Mouse (Mus musculus): Measurements from ENCODE around the gene Gm28047. TPM values are rescaled to one million over a fixed set of nuclear protein-coding genes. Genes with fewer than 3 reads are reported as not detected.

The Gm28047 gene
- polyA plus RNA-seq, 1 experiment = 7.3 TPM

DNA sequence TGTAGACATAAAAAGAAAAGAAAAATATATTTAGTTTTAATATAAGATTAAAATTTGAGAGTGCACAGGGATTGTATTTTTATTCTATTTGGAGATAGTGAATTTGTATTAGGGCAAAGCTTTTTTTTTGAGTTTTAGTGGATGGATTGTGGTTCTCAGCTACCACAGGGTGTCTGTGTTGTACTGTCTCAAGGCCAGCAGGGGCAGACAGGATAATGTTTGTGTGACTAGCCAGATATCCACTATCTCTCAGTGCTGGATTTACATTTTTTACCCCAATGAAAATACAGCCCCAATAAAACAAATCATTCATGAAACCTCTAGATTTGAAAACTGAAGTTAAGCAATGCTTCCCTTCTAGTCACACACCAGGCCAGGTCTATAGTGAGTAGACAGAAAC, 67.3 kb downstream of the Gm28047 start:
- Histone ChIP-seq H3K27ac (ENCODE audit: control insufficient read depth, insufficient read depth, low read depth, low read length, poor library complexity) (no peak overlapping the region), H3K4me1 (ENCODE audit: control insufficient read depth, insufficient read depth, low read length) (no peaks in the 10 kb centered on the region), H3K4me3 (replicated peaks; ENCODE audit: control insufficient read depth, low read depth, low read length) (no peak overlapping the region)
- no peak for TF ChIP-seq POLR2A (IDR thresholded peaks at IDR 0.05; ENCODE audit: borderline replicate concordance, control insufficient read depth, low read depth, low read length)
- no peak for TF ChIP-seq CTCF (IDR thresholded peaks at IDR 0.05; ENCODE audit: control insufficient read depth, insufficient read depth, low read length)

DNA sequence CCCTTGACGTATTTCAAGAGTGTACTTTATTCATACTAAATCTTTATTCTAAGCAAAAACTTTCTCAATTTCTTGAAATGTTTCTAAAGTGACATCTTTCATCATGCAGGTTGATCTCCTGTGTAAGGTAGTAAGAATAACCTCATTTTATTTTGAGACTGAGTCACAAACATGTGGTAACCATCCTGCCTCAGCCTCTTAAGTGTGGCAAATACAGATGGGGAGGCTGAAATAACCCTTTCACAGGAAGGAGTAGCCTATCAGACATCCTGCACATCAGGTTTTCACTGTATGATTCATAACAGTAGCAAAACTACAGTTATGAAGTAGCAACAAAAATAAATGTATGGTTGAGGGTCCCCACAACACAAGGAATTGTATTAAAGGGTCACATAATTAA, 69.3 kb downstream of the Gm28047 start:
- TF ChIP-seq POLR2A (IDR thresholded peaks at IDR 0.05; ENCODE audit: borderline replicate concordance, control insufficient read depth, low read depth, low read length) (no peak), CTCF (IDR thresholded peaks at IDR 0.05; ENCODE audit: control insufficient read depth, insufficient read depth, low read length) (no peak)
- Histone ChIP-seq H3K4me3 (replicated peaks; ENCODE audit: control insufficient read depth, low read depth, low read length) (no peak overlapping the region), H3K4me1 (ENCODE audit: control insufficient read depth, insufficient read depth, low read length) (no peaks in the 10 kb centered on the region), H3K27ac (ENCODE audit: control insufficient read depth, insufficient read depth, low read depth, low read length, poor library complexity) (no peak overlapping the region)
- WGBS = 87% methylated on average over 1 of the region's 1 CpGs

DNA sequence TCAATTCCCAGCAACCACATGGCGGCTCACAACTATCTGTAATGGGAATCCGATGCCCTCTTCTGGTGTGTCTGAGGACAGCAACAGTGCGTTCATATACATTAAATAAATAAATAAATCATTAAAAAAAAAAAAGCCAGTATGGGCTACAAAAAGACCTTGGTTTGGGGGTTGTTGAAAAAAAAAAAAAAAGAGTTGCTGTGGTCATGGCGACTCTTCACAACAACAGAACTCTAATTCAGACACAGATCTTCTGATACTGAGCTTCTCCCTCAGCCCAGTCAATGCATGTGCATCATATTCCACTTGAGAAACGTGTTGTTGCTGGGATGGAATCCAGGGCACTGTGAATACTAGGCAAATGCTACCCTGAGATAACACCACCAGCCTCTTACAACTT, 72.3 kb downstream of the Gm28047 start:
- WGBS = 95% methylated on average over 5 of the region's 5 CpGs
- H3K4me1 ChIP-seq (ENCODE audit: control insufficient read depth, insufficient read depth, low read length) = no peaks in the 10 kb centered on the region
- TF ChIP-seq CTCF (IDR thresholded peaks at IDR 0.05; ENCODE audit: control insufficient read depth, insufficient read depth, low read length) = no peak
- no peak for TF ChIP-seq POLR2A (IDR thresholded peaks at IDR 0.05; ENCODE audit: borderline replicate concordance, control insufficient read depth, low read depth, low read length)
- no peak overlapping the region for H3K4me3 ChIP-seq (replicated peaks; ENCODE audit: control insufficient read depth, low read depth, low read length)
- H3K27ac ChIP-seq (ENCODE audit: control insufficient read depth, insufficient read depth, low read depth, low read length, poor library complexity) = no peak overlapping the region

DNA sequence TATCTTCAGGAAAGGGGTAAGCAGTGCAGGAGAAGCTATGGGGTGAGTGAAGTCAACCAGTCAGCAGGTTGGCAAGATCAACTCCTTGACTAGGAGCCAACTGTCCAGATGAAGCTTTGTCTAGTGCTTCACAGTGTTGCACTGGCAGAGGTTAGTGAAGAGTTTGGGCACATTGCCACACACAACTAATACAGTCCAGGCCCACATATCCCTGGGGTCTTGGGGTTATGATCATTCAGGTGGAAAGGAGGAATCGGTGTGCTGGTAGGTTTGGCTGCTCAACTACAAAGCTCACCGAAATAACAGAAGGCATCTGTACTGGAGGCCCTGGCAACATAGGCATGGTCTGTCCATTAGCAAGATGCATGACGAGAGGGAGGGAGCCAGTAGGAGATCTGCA, 77.4 kb downstream of the Gm28047 start:
- WGBS = 83% methylated on average over 3 of the region's 3 CpGs
- TF ChIP-seq POLR2A (IDR thresholded peaks at IDR 0.05; ENCODE audit: borderline replicate concordance, control insufficient read depth, low read depth, low read length) = no peak
- TF ChIP-seq CTCF (IDR thresholded peaks at IDR 0.05; ENCODE audit: control insufficient read depth, insufficient read depth, low read length) = no peak

DNA sequence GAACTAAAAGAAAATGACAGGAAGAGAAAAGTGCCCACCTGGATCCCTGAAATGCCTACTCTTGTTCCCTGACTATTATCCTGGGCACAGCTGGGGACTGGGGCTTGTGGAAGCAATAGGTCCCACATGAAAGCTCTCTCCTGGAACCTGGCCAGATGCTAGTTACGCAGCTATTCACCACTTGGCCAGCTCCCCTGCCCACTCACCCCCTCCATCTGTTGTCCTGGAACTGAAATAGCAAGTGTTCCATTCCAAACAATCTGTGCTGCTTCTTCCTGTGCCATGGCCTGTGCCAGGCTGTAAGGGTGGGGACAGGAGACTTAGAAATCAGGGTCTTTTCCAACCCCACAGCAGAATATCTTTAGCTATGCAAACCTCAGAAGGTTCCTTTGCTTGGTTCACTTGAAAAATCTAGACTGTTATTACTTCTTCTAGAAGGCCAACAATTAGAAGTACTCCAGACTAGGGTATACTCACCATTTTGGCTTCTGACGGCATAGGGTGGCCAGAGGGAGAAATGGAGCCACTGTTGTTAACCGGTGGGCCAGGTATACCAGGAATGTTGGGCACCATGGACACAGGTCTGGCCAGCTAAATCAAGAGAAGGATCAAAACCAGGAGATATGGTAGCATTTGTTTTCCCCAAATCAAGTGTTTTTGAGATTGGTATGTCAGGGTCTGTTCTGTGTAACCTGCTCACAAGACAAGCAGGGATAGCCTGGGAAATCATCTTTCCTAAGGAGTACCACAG, 78.0 kb downstream of the Gm28047 start:
- Histone ChIP-seq H3K4me3 (replicated peaks; ENCODE audit: control insufficient read depth, low read depth, low read length) (no peak overlapping the region), H3K27ac (ENCODE audit: control insufficient read depth, insufficient read depth, low read depth, low read length, poor library complexity) (no peak overlapping the region), H3K4me1 (ENCODE audit: control insufficient read depth, insufficient read depth, low read length) (no peaks in the 10 kb centered on the region)
- WGBS = 90% methylated on average over 3 of the region's 3 CpGs
- no peak for TF ChIP-seq CTCF (IDR thresholded peaks at IDR 0.05; ENCODE audit: control insufficient read depth, insufficient read depth, low read length)
- TF ChIP-seq POLR2A (IDR thresholded peaks at IDR 0.05; ENCODE audit: borderline replicate concordance, control insufficient read depth, low read depth, low read length) = no peak

More for the DNA sequence above, 77.4 kb downstream of the Gm28047 start:
- Histone ChIP-seq H3K4me3 (replicated peaks; ENCODE audit: control insufficient read depth, low read depth, low read length) (no peak overlapping the region), H3K27ac (ENCODE audit: control insufficient read depth, insufficient read depth, low read depth, low read length, poor library complexity) (no peak overlapping the region), H3K4me1 (ENCODE audit: control insufficient read depth, insufficient read depth, low read length) (no peaks in the 10 kb centered on the region)

DNA sequence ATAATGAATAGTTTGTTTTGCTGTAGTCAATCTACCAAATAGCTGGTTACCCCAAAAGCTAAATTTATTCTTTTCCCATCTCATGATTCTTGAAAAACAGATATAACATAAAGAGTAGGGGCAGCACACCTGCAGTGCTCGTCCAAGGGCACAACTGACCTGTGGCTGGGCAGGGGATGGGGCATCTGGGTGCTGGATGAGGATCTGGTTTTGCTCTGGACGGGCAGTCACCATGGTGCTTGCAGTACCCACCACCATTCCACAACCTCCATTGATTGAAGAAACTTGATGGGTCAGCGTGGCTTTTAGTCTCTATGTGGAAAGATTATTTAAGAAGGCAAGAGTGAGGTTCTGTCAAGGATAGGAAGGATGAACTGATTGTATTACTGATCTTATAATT, 78.6 kb downstream of the Gm28047 start:
- H3K4me1 ChIP-seq (ENCODE audit: control insufficient read depth, insufficient read depth, low read length) = no peaks in the 10 kb centered on the region
- 83% methylated on average over 3 of the region's 3 CpGs for WGBS
- no peak overlapping the region for H3K4me3 ChIP-seq (replicated peaks; ENCODE audit: control insufficient read depth, low read depth, low read length)
- no peak overlapping the region for H3K27ac ChIP-seq (ENCODE audit: control insufficient read depth, insufficient read depth, low read depth, low read length, poor library complexity)
- TF ChIP-seq POLR2A (IDR thresholded peaks at IDR 0.05; ENCODE audit: borderline replicate concordance, control insufficient read depth, low read depth, low read length) (no peak), CTCF (IDR thresholded peaks at IDR 0.05; ENCODE audit: control insufficient read depth, insufficient read depth, low read length) (no peak)

DNA sequence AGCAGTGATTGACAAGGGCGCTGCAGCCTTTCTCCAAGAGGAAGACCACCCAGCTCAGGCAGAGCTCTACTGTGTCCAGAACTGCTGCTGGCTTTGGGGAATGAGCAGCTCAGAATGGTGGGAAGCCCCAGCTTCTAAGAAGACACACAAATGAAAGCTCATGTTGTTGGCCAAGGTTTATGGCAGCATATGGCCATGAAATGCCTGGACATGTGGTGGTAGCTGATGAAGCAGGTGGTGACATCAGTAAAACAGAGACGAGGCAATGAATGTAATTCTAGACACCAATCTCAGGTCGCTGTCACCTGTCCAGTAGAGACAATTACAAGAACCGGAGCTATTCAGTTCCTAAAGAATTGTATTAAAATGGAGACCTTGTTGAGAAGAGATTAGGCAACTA, 80.1 kb downstream of the Gm28047 start:
- no peak overlapping the region for H3K27ac ChIP-seq (ENCODE audit: control insufficient read depth, insufficient read depth, low read depth, low read length, poor library complexity)
- no peak overlapping the region for H3K4me3 ChIP-seq (replicated peaks; ENCODE audit: control insufficient read depth, low read depth, low read length)
- WGBS = 82% methylated on average over 4 of the region's 4 CpGs
- TF ChIP-seq POLR2A (IDR thresholded peaks at IDR 0.05; ENCODE audit: borderline replicate concordance, control insufficient read depth, low read depth, low read length) (no peak), CTCF (IDR thresholded peaks at IDR 0.05; ENCODE audit: control insufficient read depth, insufficient read depth, low read length) (no peak)
- no peaks in the 10 kb centered on the region for H3K4me1 ChIP-seq (ENCODE audit: control insufficient read depth, insufficient read depth, low read length)

DNA sequence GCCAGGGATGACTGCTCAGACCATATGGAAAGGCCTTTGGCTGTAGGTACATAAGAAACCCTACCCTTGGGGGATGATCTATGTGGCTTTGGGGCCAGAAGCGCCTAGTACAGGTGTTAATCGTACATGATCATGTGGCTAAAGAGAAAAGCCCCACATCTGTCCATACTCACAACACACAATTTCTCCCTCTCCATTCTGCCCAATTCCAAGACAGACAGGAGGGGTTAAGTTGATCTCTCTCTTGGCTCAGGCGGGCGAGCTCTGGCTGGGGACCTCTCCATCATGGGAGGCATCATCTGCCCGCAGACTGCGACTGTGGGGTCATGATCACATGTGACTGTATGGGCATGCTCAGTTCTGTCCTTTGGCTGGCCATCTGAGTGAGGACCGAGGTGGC, 90.9 kb downstream of the Gm28047 start:
- WGBS = 86% methylated on average over 7 of the region's 7 CpGs
- Histone ChIP-seq H3K4me3 (replicated peaks; ENCODE audit: control insufficient read depth, low read depth, low read length) (no peak overlapping the region), H3K27ac (ENCODE audit: control insufficient read depth, insufficient read depth, low read depth, low read length, poor library complexity) (no peak overlapping the region), H3K4me1 (ENCODE audit: control insufficient read depth, insufficient read depth, low read length) (no peaks in the 10 kb centered on the region)
- no peak for TF ChIP-seq POLR2A (IDR thresholded peaks at IDR 0.05; ENCODE audit: borderline replicate concordance, control insufficient read depth, low read depth, low read length)
- no peak for TF ChIP-seq CTCF (IDR thresholded peaks at IDR 0.05; ENCODE audit: control insufficient read depth, insufficient read depth, low read length)
